In genomic region chr16:75904072-75904471, GRCm38 (mm10) we compare ENCODE assay signal across 20 mouse cellular contexts.
"Had no signal": no experiment of that assay in that cellular context is flagged by ENCODE, and none has a peak within 500 bp of the region (broad histone marks: within the 10 kb centered on the region; RNA-seq: fewer than 3 reads in every experiment).

No protein-coding gene starts in this region.

- H3K4me1 ChIP-seq: limb, embryonic 12.5 days; limb, embryonic 15.5 days; lung, embryonic 15.5 days; midbrain, embryonic 15.5 days had no signal

- H3K27me3 ChIP-seq: limb, embryonic 12.5 days; limb, embryonic 15.5 days; liver, embryonic 12.5 days; liver, embryonic 15.5 days; lung, embryonic 15.5 days; midbrain, embryonic 15.5 days had no signal

- ATAC-seq: liver, embryonic 12.5 days; midbrain, embryonic 15.5 days had no signal

- H3K4me2 ChIP-seq: limb, embryonic 12.5 days; limb, embryonic 15.5 days; liver, embryonic 12.5 days; liver, embryonic 15.5 days; lung, embryonic 15.5 days; midbrain, embryonic 15.5 days had no signal

- DNase-seq: kidney, adult 18-20 months; kidney, adult 9 months; kidney, postnatal 25 days; layer of hippocampus, adult 9-11 months; layer of hippocampus, postnatal 36 days; left cerebral cortex, postnatal 4 days; lung, adult 18-20 months; lung, postnatal 10 days; lung, postnatal 4 days; thymus, adult 18-20 months; thymus, postnatal 36 days had no signal

- H3K9ac ChIP-seq: limb, embryonic 12.5 days; limb, embryonic 15.5 days; liver, embryonic 12.5 days; liver, embryonic 15.5 days; lung, embryonic 15.5 days; midbrain, embryonic 15.5 days had no signal

- H3K36me3 ChIP-seq: limb, embryonic 12.5 days; limb, embryonic 15.5 days; liver, embryonic 12.5 days; liver, embryonic 15.5 days; lung, embryonic 15.5 days; midbrain, embryonic 15.5 days had no signal

- H3K9me3 ChIP-seq: limb, embryonic 12.5 days; limb, embryonic 15.5 days; liver, embryonic 12.5 days; liver, embryonic 15.5 days; lung, embryonic 15.5 days; midbrain, embryonic 15.5 days had no signal

- H3K4me3 ChIP-seq: layer of hippocampus, adult 2 months; left cerebral cortex, adult 2 months; limb, embryonic 12.5 days; limb, embryonic 15.5 days; liver, embryonic 12.5 days; liver, embryonic 15.5 days; lung, embryonic 15.5 days; midbrain, embryonic 15.5 days had no signal

- H3K27ac ChIP-seq: kidney, postnatal 0 days; layer of hippocampus, adult 2 months; left cerebral cortex, adult 2 months; limb, embryonic 12.5 days; limb, embryonic 15.5 days; liver, embryonic 12.5 days; liver, embryonic 15.5 days; lung, embryonic 15.5 days; midbrain, embryonic 15.5 days had no signal
